Mouse (Mus musculus): ENCODE data around the gene Simc1. TPM values are rescaled to one million over a fixed set of nuclear protein-coding genes. Genes with fewer than 3 reads are reported as not detected.
"Not testable (repeated sequence)": the region's sequence is repeated elsewhere in the genome, so short reads cannot be mapped to it uniquely, and the experiment has no call there.

The Simc1 gene
- polyA plus RNA-seq, 1 experiment = 18.8 TPM

GRCm38 (mm10) chr13:54481498-54481897 is 22.1 kb upstream of the Simc1 start:
- no peak overlapping the region for H3K27ac ChIP-seq (ENCODE audit: insufficient read depth, low read length)
- H3K4me3 ChIP-seq (ENCODE audit: insufficient read depth, low read length) = no peak overlapping the region
- TF ChIP-seq CTCF (IDR thresholded peaks at IDR 0.05; ENCODE audit: extremely low read depth, insufficient read depth, low read length) = no peak
- no peak for TF ChIP-seq POLR2A (IDR thresholded peaks at IDR 0.05; ENCODE audit: extremely low read depth, insufficient read depth, low read length)
- H3K4me1 ChIP-seq (ENCODE audit: control insufficient read depth, insufficient read depth, low read length) = no peaks in the 10 kb centered on the region

GRCm38 (mm10) chr13:54490411-54490810 is 13.2 kb upstream of the Simc1 start:
- Histone ChIP-seq H3K4me3 (ENCODE audit: insufficient read depth, low read length) (no peak overlapping the region), H3K27ac (ENCODE audit: insufficient read depth, low read length) (no peak overlapping the region), H3K4me1 (ENCODE audit: control insufficient read depth, insufficient read depth, low read length) (no peaks in the 10 kb centered on the region)
- TF ChIP-seq POLR2A (IDR thresholded peaks at IDR 0.05; ENCODE audit: extremely low read depth, insufficient read depth, low read length) = no peak
- TF ChIP-seq CTCF (IDR thresholded peaks at IDR 0.05; ENCODE audit: extremely low read depth, insufficient read depth, low read length) = no peak

- TF ChIP-seq POLR2A (IDR thresholded peaks at IDR 0.05; ENCODE audit: extremely low read depth, insufficient read depth, low read length) (no peak), CTCF (IDR thresholded peaks at IDR 0.05; ENCODE audit: extremely low read depth, insufficient read depth, low read length) (no peak)
- no peaks in the 10 kb centered on the region for H3K4me1 ChIP-seq (ENCODE audit: control insufficient read depth, insufficient read depth, low read length)
Measured at GRCm38 (mm10) chr13:54491381-54491780, 12.2 kb upstream of the Simc1 start.

GRCm38 (mm10) chr13:54499551-54499950 is 4.0 kb upstream of the Simc1 start:
- not testable (repeated sequence) for H3K4me1 ChIP-seq (ENCODE audit: control insufficient read depth, insufficient read depth, low read length); H3K4me3 ChIP-seq (ENCODE audit: insufficient read depth, low read length); H3K27ac ChIP-seq (ENCODE audit: insufficient read depth, low read length)

More at GRCm38 (mm10) chr13:54491381-54491780, 12.2 kb upstream of the Simc1 start:
- Histone ChIP-seq H3K27ac (ENCODE audit: insufficient read depth, low read length) (no peak overlapping the region), H3K4me3 (ENCODE audit: insufficient read depth, low read length) (no peak overlapping the region)

GRCm38 (mm10) chr13:54501352-54501751 is 2.2 kb upstream of the Simc1 start:
- Histone ChIP-seq H3K4me1 (ENCODE audit: control insufficient read depth, insufficient read depth, low read length) (no peaks in the 10 kb centered on the region), H3K4me3 (ENCODE audit: insufficient read depth, low read length) (no peak overlapping the region), H3K27ac (ENCODE audit: insufficient read depth, low read length) (no peak overlapping the region)
- TF ChIP-seq POLR2A (IDR thresholded peaks at IDR 0.05; ENCODE audit: extremely low read depth, insufficient read depth, low read length) = no peak
- no peak for TF ChIP-seq CTCF (IDR thresholded peaks at IDR 0.05; ENCODE audit: extremely low read depth, insufficient read depth, low read length)

- Histone ChIP-seq H3K4me3 (ENCODE audit: insufficient read depth, low read length) (no peak overlapping the region), H3K4me1 (ENCODE audit: control insufficient read depth, insufficient read depth, low read length) (no peaks in the 10 kb centered on the region), H3K27ac (ENCODE audit: insufficient read depth, low read length) (no peak overlapping the region)
- no peak for TF ChIP-seq POLR2A (IDR thresholded peaks at IDR 0.05; ENCODE audit: extremely low read depth, insufficient read depth, low read length)
- TF ChIP-seq CTCF (IDR thresholded peaks at IDR 0.05; ENCODE audit: extremely low read depth, insufficient read depth, low read length) = no peak
Measured at GRCm38 (mm10) chr13:54501957-54502690, 1.5 kb upstream of the Simc1 start.

DNA sequence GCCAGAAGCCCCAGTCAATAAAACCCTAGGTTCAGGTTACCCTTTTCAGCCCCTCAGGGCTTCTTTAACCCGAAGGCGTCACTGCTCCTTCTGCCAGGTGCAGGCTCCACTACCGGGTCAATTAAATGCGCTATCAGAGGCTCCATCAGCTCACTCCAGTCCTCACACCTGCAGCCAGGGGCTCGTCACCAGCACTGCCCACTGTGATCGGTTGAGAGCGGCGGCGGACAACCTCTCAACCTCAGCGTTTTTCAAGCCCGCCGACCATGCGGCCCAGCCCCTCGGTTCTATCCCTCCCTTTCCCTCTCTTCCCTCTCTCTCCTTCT is 338 bp upstream of the Simc1 start:
- Histone ChIP-seq H3K4me3 (ENCODE audit: insufficient read depth, low read length) (peak overlapping the region; percentile 77), H3K27ac (ENCODE audit: insufficient read depth, low read length) (no peak overlapping the region), H3K4me1 (ENCODE audit: control insufficient read depth, insufficient read depth, low read length) (no peaks in the 10 kb centered on the region)
- TF ChIP-seq CTCF (IDR thresholded peaks at IDR 0.05; ENCODE audit: extremely low read depth, insufficient read depth, low read length) (no peak), POLR2A (IDR thresholded peaks at IDR 0.05; ENCODE audit: extremely low read depth, insufficient read depth, low read length) (no peak)

GRCm38 (mm10) chr13:54504611-54505260 is 1.2 kb downstream of the Simc1 start:
- TF ChIP-seq CTCF (IDR thresholded peaks at IDR 0.05; ENCODE audit: extremely low read depth, insufficient read depth, low read length) (no peak), POLR2A (IDR thresholded peaks at IDR 0.05; ENCODE audit: extremely low read depth, insufficient read depth, low read length) (no peak)
- no peak overlapping the region for H3K27ac ChIP-seq (ENCODE audit: insufficient read depth, low read length)
- peak overlapping the region; percentile 77 for H3K4me3 ChIP-seq (ENCODE audit: insufficient read depth, low read length)
- H3K4me1 ChIP-seq (ENCODE audit: control insufficient read depth, insufficient read depth, low read length) = no peaks in the 10 kb centered on the region

GRCm38 (mm10) chr13:54505920-54506319 is 2.3 kb downstream of the Simc1 start:
- Histone ChIP-seq H3K4me3 (ENCODE audit: insufficient read depth, low read length) (no peak overlapping the region), H3K4me1 (ENCODE audit: control insufficient read depth, insufficient read depth, low read length) (no peaks in the 10 kb centered on the region), H3K27ac (ENCODE audit: insufficient read depth, low read length) (no peak overlapping the region)
- TF ChIP-seq CTCF (IDR thresholded peaks at IDR 0.05; ENCODE audit: extremely low read depth, insufficient read depth, low read length) (no peak), POLR2A (IDR thresholded peaks at IDR 0.05; ENCODE audit: extremely low read depth, insufficient read depth, low read length) (no peak)

GRCm38 (mm10) chr13:54520221-54520620 is 16.6 kb downstream of the Simc1 start:
- Histone ChIP-seq H3K4me3 (ENCODE audit: insufficient read depth, low read length) (no peak overlapping the region), H3K4me1 (ENCODE audit: control insufficient read depth, insufficient read depth, low read length) (no peaks in the 10 kb centered on the region), H3K27ac (ENCODE audit: insufficient read depth, low read length) (no peak overlapping the region)
- TF ChIP-seq CTCF (IDR thresholded peaks at IDR 0.05; ENCODE audit: extremely low read depth, insufficient read depth, low read length) (peak; percentile 21; the same call in 1 of the 2 replicates), POLR2A (IDR thresholded peaks at IDR 0.05; ENCODE audit: extremely low read depth, insufficient read depth, low read length) (no peak)
